Mouse (Mus musculus) liver, embryonic 15.5 days (tissue): ENCODE results near the gene Lrfn2. TPM values are rescaled to one million over a fixed set of nuclear protein-coding genes. Genes with fewer than 3 reads are reported as not detected.

Experiments used
- ATAC-seq: fragments of 200-750 bp; cut with Nextera tagmentation; 2 replicates; pipeline ENCODE4 v1.8.0; 2017; ENCODE audit warnings: moderate number of reproducible peaks, mild to moderate bottlenecking, moderate library complexity; ENCODE audit not compliant: insufficient read depth
- H3K27ac ChIP-seq: fragments of 300-500 bp; sonication (generic); replicated peaks from 2 replicates; pipeline ENCODE4 v1.5.1; 2015; ENCODE audit warnings: mild to moderate bottlenecking, inconsistent platforms
- H3K27me3 ChIP-seq: fragments of 300-500 bp; sonication (generic); 2 replicates; pipeline ENCODE4 v1.6.1; 2015; ENCODE audit warnings: mild to moderate bottlenecking, inconsistent platforms
- H3K36me3 ChIP-seq: fragments of 300-500 bp; sonication (generic); replicated peaks from 2 replicates; pipeline ENCODE4 v1.6.1; 2015; ENCODE audit warnings: moderate library complexity, mild to moderate bottlenecking, inconsistent platforms
- H3K4me1 ChIP-seq: fragments of 300-500 bp; sonication (generic); replicated peaks from 2 replicates; pipeline ENCODE4 v1.6.1; 2015; ENCODE audit warnings: inconsistent platforms
- H3K4me2 ChIP-seq: fragments of 300-500 bp; sonication (generic); 2 replicates; pipeline ENCODE4 v1.6.1; 2015; ENCODE audit warnings: moderate library complexity, mild to moderate bottlenecking, inconsistent platforms
- H3K4me3 ChIP-seq: fragments of 300-500 bp; sonication (generic); replicated peaks from 2 replicates; pipeline ENCODE4 v1.5.1; 2015; ENCODE audit warnings: mild to moderate bottlenecking, inconsistent platforms
- H3K9ac ChIP-seq: fragments of 300-500 bp; sonication (generic); 2 replicates; pipeline ENCODE4 v1.6.1; 2015; ENCODE audit warnings: moderate library complexity, mild to moderate bottlenecking, inconsistent platforms
- H3K9me3 ChIP-seq: fragments of 300-500 bp; sonication (generic); replicated peaks from 2 replicates; pipeline ENCODE4 v1.6.1; 2016; ENCODE audit warnings: inconsistent platforms
- WGBS: fragments of 180-500 bp; shearing (Covaris S2); methylation state at CpG from one replicate; pipeline ENCODE4 v1.1.7; 2015; ENCODE audit warnings: mixed read lengths; ENCODE audit not compliant: insufficient replicate concordance; 5-methylcytosine and 5-hydroxymethylcytosine counted together
- polyA plus RNA-seq: library from polyadenylated mRNA; unstranded; fragments of >200 nt; fragmentation: Nextera tagmentation; extraction: Ambion mirVana; gene quantifications from 2 replicates; pipeline ENCODE4 v1.2.1, GENCODE M21; 2015

Lrfn2 gene
- polyA plus RNA-seq, 1 experiment from 2014 or later, result not detected

- peaks cover 39% of the 10 kb centered on the region for H3K27me3 ChIP-seq
- no peaks in the 10 kb centered on the region for H3K36me3 ChIP-seq
- H3K4me1 ChIP-seq, result no peaks in the 10 kb centered on the region
- WGBS, result 13% methylated on average over 9 of the region's 9 CpGs
- H3K9me3 ChIP-seq, result no peaks in the 10 kb centered on the region
- H3K4me2 ChIP-seq, result no peak overlapping the region
- no peak overlapping the region for H3K4me3 ChIP-seq
- no peak overlapping the region for H3K27ac ChIP-seq
- H3K9ac ChIP-seq, result no peak overlapping the region
- no peak for ATAC-seq
Measured at GRCm38 (mm10) chr17:48932916-48933315, 737 bp downstream of the Lrfn2 start.

GRCm38 (mm10) chr17:48935201-48935600 is 3.0 kb downstream of the Lrfn2 start:
- WGBS, result 67% methylated on average over 8 of the region's 8 CpGs
- Histone ChIP-seq H3K4me3 (no peak overlapping the region), H3K9ac (no peak overlapping the region), H3K36me3 (no peaks in the 10 kb centered on the region), H3K4me1 (no peaks in the 10 kb centered on the region), H3K4me2 (no peak overlapping the region), H3K9me3 (no peaks in the 10 kb centered on the region), H3K27me3 (peaks cover 39% of the 10 kb centered on the region), H3K27ac (no peak overlapping the region)
- ATAC-seq, result no peak

- Histone ChIP-seq H3K4me2 (no peak overlapping the region), H3K27ac (no peak overlapping the region), H3K9ac (no peak overlapping the region), H3K4me1 (no peaks in the 10 kb centered on the region), H3K9me3 (no peaks in the 10 kb centered on the region), H3K27me3 (peaks cover 29% of the 10 kb centered on the region), H3K36me3 (no peaks in the 10 kb centered on the region), H3K4me3 (no peak overlapping the region)
- ATAC-seq, result no peak
- 33% methylated on average over 5 of the region's 5 CpGs for WGBS
Measured at GRCm38 (mm10) chr17:48936445-48937141, 4.4 kb downstream of the Lrfn2 start.

- ATAC-seq, result no peak
- Histone ChIP-seq H3K27me3 (0 out of 2 replicates have a peak, but pooled peaks cover 7% of the 10 kb centered on the region), H3K9me3 (no peaks in the 10 kb centered on the region), H3K27ac (no peak overlapping the region), H3K4me2 (no peak overlapping the region), H3K9ac (no peak overlapping the region), H3K36me3 (no peaks in the 10 kb centered on the region), H3K4me3 (no peak overlapping the region), H3K4me1 (no peaks in the 10 kb centered on the region)
- WGBS, result 48% methylated on average over 7 of the region's 7 CpGs
Measured at GRCm38 (mm10) chr17:48938711-48939220, 6.6 kb downstream of the Lrfn2 start.

- no peaks in the 10 kb centered on the region for H3K4me1 ChIP-seq
- no peak overlapping the region for H3K4me2 ChIP-seq
- H3K36me3 ChIP-seq, result no peaks in the 10 kb centered on the region
- no peaks in the 10 kb centered on the region for H3K27me3 ChIP-seq
- H3K9ac ChIP-seq, result no peak overlapping the region
- no peaks in the 10 kb centered on the region for H3K9me3 ChIP-seq
- no peak overlapping the region for H3K4me3 ChIP-seq
- H3K27ac ChIP-seq, result no peak overlapping the region
- WGBS, result 55% methylated on average over 9 of the region's 9 CpGs
- ATAC-seq, result no peak
Measured at GRCm38 (mm10) chr17:48946315-48946714, 14.1 kb downstream of the Lrfn2 start.

GRCm38 (mm10) chr17:48946765-48947164 is 14.6 kb downstream of the Lrfn2 start:
- no peaks in the 10 kb centered on the region for H3K36me3 ChIP-seq
- no peak overlapping the region for H3K27ac ChIP-seq
- 37% methylated on average over 3 of the region's 3 CpGs for WGBS
- no peak overlapping the region for H3K9ac ChIP-seq
- H3K9me3 ChIP-seq, result no peaks in the 10 kb centered on the region
- H3K4me3 ChIP-seq, result no peak overlapping the region
- no peak overlapping the region for H3K4me2 ChIP-seq
- no peak for ATAC-seq
- no peaks in the 10 kb centered on the region for H3K4me1 ChIP-seq
- H3K27me3 ChIP-seq, result no peaks in the 10 kb centered on the region

GRCm38 (mm10) chr17:48951250-48951649 is 19.1 kb downstream of the Lrfn2 start:
- WGBS, result 59% methylated on average over 1 of the region's 1 CpGs
- Histone ChIP-seq H3K9me3 (no peaks in the 10 kb centered on the region), H3K4me2 (no peak overlapping the region), H3K4me3 (no peak overlapping the region), H3K27me3 (no peaks in the 10 kb centered on the region), H3K36me3 (no peaks in the 10 kb centered on the region), H3K27ac (no peak overlapping the region), H3K9ac (no peak overlapping the region), H3K4me1 (no peaks in the 10 kb centered on the region)
- no peak for ATAC-seq

GRCm38 (mm10) chr17:48956033-48956631 is 24.0 kb downstream of the Lrfn2 start:
- H3K4me2 ChIP-seq, result no peak overlapping the region
- H3K27me3 ChIP-seq, result no peaks in the 10 kb centered on the region
- 52% methylated on average over 7 of the region's 7 CpGs for WGBS
- ATAC-seq, result no peak
- no peaks in the 10 kb centered on the region for H3K36me3 ChIP-seq
- no peaks in the 10 kb centered on the region for H3K9me3 ChIP-seq
- 0 out of 2 replicates have a peak, but pooled peaks cover 4% of the 10 kb centered on the region for H3K4me1 ChIP-seq
- H3K9ac ChIP-seq, result no peak overlapping the region
- H3K27ac ChIP-seq, result no peak overlapping the region
- no peak overlapping the region for H3K4me3 ChIP-seq

- Histone ChIP-seq H3K9ac (no peak overlapping the region), H3K4me2 (peak overlapping the region; percentile 40; the same call in 1 of the 2 replicates), H3K9me3 (no peaks in the 10 kb centered on the region), H3K27me3 (no peaks in the 10 kb centered on the region), H3K27ac (no peak overlapping the region), H3K36me3 (no peaks in the 10 kb centered on the region), H3K4me3 (no peak overlapping the region), H3K4me1 (0 out of 2 replicates have a peak, but pooled peaks cover 4% of the 10 kb centered on the region)
- 10% methylated on average over 16 of the region's 16 CpGs for WGBS
- no peak; the same call in 1 of the 2 replicates for ATAC-seq
Measured at GRCm38 (mm10) chr17:48960161-48960698, 28.1 kb downstream of the Lrfn2 start.

- H3K4me1 ChIP-seq, result 0 out of 2 replicates have a peak, but pooled peaks cover 4% of the 10 kb centered on the region
- H3K27ac ChIP-seq, result no peak overlapping the region
- no peak overlapping the region for H3K4me2 ChIP-seq
- no peak for ATAC-seq
- no peaks in the 10 kb centered on the region for H3K36me3 ChIP-seq
- H3K27me3 ChIP-seq, result no peaks in the 10 kb centered on the region
- H3K9ac ChIP-seq, result no peak overlapping the region
- no peaks in the 10 kb centered on the region for H3K9me3 ChIP-seq
- H3K4me3 ChIP-seq, result no peak overlapping the region
- 44% methylated on average over 3 of the region's 3 CpGs for WGBS
Measured at GRCm38 (mm10) chr17:48962646-48963045, 30.5 kb downstream of the Lrfn2 start.

GRCm38 (mm10) chr17:48963740-48964139 is 31.6 kb downstream of the Lrfn2 start:
- Histone ChIP-seq H3K4me1 (0 out of 2 replicates have a peak, but pooled peaks cover 4% of the 10 kb centered on the region), H3K27ac (no peak overlapping the region), H3K4me2 (no peak overlapping the region), H3K9ac (no peak overlapping the region), H3K27me3 (no peaks in the 10 kb centered on the region), H3K36me3 (no peaks in the 10 kb centered on the region), H3K9me3 (no peaks in the 10 kb centered on the region), H3K4me3 (no peak overlapping the region)
- 38% methylated on average over 9 of the region's 9 CpGs for WGBS
- ATAC-seq, result no peak
